Mouse (Mus musculus) layer of hippocampus, adult 2 months (tissue): Measurements from ENCODE around the gene Nr2c2ap. TPM values are rescaled to one million over a fixed set of nuclear protein-coding genes. Genes with fewer than 3 reads are reported as not detected.

Experiments used
- DNase-seq, 2 experiments: peaks; one replicate each; pipeline ENCODE4 v3.0.0; 2022; ENCODE audit warnings: low spot score in 2 of 2
- H3K27ac ChIP-seq: fragments of 200-600 bp; 2 replicates; pipeline ENCODE4 v1.8.1; 2022
- H3K4me3 ChIP-seq: fragments of 200-600 bp; 2 replicates; pipeline ENCODE4 v1.8.1; 2022; ENCODE audit warnings: mild to moderate bottlenecking
- CTCF ChIP-seq: fragments of 200-600 bp; conservative IDR thresholded peaks from 2 replicates; pipeline ENCODE4 v1.8.1; 2022; ENCODE audit warnings: antibody characterized with exemption, mild to moderate bottlenecking, moderate library complexity
- total RNA-seq, 2 experiments: library from RNA; stranded (reverse); gene quantifications; 2 replicates each; pipeline ENCODE4 v1.2.3; 2021

Nr2c2ap gene
- total RNA-seq, 2 experiments from 2014 or later, result 29.2 to 32.8 TPM

DNA sequence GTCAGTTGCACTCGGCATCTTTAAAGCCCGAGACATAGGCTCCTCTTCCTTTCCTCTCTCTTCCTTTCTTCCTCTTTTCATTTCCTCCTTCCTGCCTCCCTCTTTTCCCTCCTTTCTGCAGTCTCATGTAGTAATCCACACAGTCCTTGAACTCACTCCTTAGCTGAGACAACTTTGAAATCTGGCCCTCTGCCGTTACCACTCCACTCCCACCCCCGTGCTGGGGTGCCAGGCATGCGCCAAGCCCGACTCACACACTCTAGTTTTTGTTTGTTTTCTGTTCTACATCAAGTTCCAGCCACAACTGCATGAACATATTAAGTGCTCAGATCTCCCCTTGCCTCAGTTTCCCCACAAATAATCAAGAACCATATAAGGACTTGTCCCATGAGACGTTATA is 26.2 kb upstream of the Nr2c2ap start:
- TF ChIP-seq CTCF, result no peak
- no peak for DNase-seq
- Histone ChIP-seq H3K4me3 (no peak overlapping the region), H3K27ac (peak overlapping the region; percentile 46)

DNA sequence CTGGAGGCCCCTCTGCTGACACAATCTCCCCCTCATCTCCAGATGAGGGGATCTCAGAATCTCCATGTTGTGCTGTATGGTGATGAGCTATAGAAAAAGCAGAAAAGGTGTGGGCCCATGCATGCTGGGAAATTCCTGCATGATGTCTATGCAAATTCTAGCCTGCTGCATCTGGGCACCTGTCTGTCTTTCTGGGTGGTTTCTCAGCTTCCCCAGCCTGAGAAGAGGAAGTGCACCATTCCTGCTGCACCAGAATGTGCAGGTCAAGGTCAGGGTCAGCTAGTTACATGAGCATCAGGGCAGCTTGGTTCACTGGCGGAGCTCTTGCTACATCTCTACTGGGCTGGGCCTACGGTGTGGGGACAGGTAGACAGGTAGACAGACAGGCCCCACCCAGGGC is 20.7 kb upstream of the Nr2c2ap start:
- no peak for TF ChIP-seq CTCF
- no peak overlapping the region for H3K27ac ChIP-seq
- no peak for DNase-seq
- H3K4me3 ChIP-seq, result no peak overlapping the region

DNA sequence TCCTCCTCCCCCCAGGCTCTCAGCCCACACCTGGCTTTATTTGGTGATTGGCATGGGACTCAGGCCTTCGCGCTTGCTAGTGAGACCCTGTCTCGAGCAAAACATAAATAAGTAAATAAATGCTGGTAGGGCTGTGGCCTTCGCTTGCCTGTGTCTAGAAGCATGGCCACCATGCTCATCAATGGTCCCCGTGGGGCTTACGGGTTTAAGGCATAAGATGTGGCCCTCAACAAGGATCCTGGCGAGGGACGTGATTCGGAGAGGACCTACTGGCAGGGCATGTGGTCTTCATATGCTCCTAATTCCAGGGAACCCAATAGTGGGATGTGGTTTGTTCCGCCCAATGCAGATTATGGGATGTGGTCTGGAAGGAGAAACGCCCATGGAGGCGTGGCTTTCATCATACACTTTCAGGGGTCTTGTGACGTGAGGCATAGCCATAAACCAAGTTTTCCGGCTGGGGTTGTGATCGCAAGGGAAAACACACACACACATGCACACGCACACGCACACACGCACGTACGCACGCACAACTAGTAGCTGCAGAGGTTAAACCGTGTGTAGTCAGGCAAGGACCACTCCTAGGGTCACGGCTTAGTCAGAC is 19.8 kb upstream of the Nr2c2ap start:
- Histone ChIP-seq H3K27ac (peak overlapping the region; percentile 43; the same call in 1 of the 2 replicates), H3K4me3 (no peak overlapping the region)
- no peak for DNase-seq
- TF ChIP-seq CTCF, result no peak

DNA sequence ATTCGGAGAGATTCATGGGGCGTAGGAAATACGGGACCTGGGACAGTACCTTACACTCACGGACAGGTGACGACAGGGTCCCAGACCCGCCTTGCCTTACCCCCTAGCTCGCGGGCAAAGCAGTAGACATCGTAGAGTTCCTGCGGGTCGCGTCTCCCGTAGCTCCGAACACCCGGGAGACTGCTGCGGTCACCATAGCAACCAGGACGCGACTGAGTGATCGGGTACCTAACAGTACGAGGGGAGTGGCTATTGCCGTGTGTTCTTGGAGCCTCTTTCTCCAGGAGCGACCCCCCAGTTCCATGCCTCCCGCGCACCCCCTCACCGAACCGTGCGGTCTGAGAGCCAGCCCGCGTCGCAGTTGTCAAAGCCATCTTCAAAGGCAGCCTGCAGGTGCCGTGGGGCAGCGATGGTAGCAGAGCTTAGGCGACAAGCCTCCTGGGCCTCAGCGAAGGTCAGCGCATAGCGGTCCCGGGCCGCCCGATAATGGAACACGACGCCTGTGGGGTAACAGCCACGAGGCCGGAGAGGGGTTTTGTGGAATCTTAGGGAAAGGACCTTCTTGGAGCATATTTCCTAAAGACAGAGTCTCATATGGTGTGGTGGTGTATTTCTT is 18.6 kb upstream of the Nr2c2ap start:
- no peak for DNase-seq
- H3K27ac ChIP-seq, result peak overlapping the region; percentile 43; the same call in 1 of the 2 replicates
- H3K4me3 ChIP-seq, result no peak overlapping the region
- no peak for TF ChIP-seq CTCF

DNA sequence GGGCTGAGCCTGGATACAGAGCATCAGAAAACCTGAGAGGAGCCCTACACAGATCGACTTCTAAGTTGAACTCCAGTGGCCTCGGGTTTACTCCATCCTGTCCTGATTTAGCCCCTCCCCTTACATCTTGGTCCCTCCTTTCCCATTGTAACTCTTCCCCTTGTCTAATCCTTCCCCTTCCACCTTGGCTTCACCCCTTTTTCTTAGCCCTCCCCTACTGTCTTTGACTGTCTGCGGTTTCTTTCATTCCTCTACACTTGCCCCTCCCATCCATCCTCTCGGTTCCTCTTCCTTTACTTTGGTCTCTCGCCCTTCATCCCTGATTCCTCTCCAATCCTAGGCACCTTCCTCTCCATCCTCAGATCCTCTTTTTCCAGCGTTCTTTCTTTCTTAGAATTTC is 16.6 kb upstream of the Nr2c2ap start:
- no peak overlapping the region for H3K4me3 ChIP-seq
- no peak for DNase-seq
- no peak for TF ChIP-seq CTCF
- 0 out of 2 replicates have a peak overlapping the region, but pooled peaks have one; percentile 3 for H3K27ac ChIP-seq

DNA sequence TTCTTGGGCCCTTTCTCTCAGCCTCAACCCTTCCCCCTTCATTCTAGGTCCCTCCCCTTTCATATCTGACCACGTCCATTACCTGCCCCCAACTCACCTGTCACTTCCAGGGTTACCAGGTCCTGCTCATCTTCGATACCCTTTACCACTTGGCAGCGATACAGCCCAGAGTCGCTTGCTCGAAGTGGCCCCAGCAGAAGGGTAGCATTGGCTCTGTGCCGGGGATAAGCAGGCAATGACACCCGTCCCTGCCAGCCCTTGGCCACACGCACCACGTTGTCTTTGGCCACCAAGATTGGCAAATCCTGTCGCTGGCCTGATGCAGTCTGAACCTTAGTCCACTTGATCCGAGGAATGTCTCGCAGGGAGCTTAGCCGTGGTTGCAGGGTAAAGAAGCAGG is 16.2 kb upstream of the Nr2c2ap start:
- Histone ChIP-seq H3K4me3 (no peak overlapping the region), H3K27ac (no peak overlapping the region)
- TF ChIP-seq CTCF, result no peak
- DNase-seq, result no peak

DNA sequence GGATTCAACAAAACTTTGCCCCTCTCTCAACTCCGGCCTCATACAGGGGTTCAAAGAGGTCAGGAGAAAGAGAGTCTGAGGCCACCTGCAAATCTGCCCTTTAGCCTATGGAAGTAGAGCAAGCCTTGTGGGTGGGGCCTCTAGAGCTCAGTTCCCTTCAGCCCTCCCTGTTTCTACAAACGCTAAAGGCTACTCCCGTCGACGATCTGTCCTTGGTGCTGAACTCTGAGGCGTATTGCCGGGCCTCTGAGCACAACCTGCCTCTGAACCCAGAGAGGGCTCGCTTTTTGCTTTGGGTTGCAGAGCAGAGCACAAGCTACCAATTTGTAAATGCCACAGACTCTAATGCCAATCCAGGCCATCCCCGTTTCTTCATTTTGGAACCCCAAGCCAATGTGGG is 13.5 kb upstream of the Nr2c2ap start:
- Histone ChIP-seq H3K27ac (no peak overlapping the region; the same call in 1 of the 2 replicates), H3K4me3 (peak overlapping the region; percentile 6; the same call in 1 of the 2 replicates)
- no peak for DNase-seq
- no peak for TF ChIP-seq CTCF

DNA sequence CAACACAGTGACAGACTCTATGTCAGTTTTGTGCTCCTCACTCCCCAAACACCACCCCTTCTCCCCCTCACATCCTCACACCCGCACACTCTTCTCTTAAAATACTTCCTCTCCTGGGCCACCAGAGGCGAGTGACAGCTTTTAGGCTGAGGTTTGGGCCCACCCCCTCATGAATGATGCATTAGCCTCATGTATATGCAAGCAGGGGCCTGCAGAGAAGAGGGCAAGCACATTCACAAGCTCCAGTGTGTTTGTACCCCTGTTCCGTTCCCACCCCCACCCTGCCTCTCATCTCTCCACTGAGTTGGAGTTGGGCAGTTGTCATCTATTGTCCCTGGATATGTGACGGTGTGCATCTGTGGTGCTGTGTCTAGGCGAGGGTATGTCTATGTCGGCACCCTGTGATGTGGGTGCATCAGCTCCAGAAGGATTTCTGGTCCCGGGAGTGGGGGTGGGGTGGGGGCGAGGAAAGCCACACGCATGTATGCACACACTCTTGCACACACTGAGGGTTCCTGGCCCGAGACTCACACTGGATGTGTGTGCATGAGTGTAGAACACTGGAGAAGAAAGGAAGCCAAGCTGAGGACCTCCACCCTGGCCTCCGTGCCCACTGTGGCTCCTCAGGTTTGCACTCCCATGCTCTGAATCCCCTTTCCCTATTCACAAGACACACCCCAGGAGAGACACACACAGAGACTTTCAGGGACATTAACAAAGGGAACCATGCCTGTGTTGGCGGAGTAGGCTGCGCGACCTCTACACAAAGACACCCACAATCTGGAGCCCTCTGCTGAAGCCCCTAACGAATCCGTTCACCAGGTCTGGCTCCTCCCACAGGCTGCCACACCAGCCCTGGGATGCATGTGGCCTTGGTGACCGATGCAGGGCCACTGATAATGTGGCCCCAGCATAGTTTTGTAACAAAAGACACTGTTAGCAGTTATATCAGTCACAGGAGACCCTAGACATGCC is 12.1 kb upstream of the Nr2c2ap start:
- H3K27ac ChIP-seq, result peak overlapping the region; percentile 92
- peak overlapping the region; percentile 71 for H3K4me3 ChIP-seq
- peak; percentile 55 for TF ChIP-seq CTCF
- peak; percentile 56 to 79 for DNase-seq

DNA sequence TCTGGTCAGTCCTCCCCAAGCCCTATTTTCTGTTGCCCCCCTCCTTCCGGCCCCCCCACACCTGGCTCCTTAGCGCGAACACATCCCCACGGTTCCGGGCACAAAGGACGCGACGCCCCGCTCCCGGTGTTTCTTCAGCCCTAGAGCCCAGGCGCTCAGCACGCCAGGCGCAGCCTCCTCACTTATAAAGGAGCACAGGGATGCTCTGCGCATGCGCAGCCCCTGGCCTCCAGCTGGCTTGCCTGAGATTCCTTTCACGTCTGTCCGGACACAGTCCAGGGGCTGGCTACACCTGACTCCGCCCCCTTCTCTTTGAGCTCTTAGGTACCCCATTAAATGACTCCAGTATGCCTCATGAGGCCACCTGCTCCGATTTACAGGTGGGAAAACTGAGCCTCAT is 10.5 kb upstream of the Nr2c2ap start, which contains the start of gene Ncan:
TSS of gene Ncan (minus strand) at position 207 of the 400 bp plus-strand sequence.
- peak within 1 kb of the TSS; percentile 71 for H3K4me3 ChIP-seq
- peak within 1 kb of the TSS; percentile 92 for H3K27ac ChIP-seq
- peak; percentile 88 to 94 for DNase-seq
- TF ChIP-seq CTCF, result no peak

DNA sequence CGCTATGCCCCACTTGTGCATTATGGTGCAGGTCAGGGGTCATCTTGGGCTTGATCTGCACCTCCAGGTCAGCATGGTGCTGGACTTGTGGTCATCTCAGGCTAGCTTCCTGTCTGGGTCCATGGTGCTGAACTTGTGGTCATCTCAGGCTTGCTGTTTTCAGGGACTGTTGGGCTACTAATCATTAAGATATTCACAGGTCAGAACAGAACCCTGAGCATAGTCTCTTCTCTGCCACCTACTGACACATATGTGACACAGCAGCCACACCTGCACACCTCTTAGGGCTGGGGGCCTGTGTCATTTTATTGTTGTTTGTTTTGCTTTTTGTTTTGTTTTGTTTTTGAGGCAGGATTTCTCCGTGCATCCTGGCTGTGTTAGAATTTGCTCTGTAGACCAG is 8.3 kb upstream of the Nr2c2ap start:
- no peak overlapping the region for H3K4me3 ChIP-seq

DNA sequence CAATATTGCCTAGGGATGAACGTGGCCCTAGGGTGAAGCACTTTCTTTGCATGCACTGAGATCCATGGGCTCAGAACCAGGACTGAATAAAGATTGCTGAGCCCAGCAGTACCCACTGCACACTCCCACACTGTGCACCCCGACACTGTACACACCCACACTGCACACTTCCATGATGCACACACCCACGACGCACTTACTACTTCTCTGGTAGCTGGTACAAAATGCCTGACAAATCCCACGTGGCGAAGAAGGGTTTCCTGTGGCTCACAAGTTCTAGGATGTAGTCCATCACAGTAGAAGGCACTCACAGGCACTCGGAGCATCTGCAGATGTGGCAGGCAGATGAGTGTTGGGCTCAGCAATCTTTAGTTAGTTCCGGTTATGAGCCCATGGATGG is 6.1 kb upstream of the Nr2c2ap start:
- DNase-seq, result no peak

More for the DNA sequence above, 8.3 kb upstream of the Nr2c2ap start:
- H3K27ac ChIP-seq, result no peak overlapping the region
- no peak for DNase-seq
- TF ChIP-seq CTCF, result peak; percentile 84

DNA sequence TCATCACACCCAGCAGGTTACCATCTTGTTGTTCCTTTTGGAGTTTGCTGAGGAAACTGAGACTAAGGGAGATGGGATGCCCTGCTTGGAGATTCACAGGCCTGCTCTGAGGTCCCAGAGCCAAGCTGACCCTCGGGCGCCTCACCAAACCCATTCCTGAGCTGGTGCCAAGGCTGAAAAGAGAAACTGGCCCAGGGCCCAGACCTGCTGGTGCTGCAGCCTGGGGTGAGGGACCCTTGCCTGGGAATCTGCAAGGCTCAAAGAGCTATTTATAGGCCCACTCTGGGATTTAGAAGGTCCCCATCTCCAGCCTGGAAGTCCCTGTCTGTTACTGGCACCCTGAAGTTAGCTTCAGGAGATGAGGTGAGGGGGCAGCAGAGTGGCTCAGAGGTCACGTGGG is 2.7 kb upstream of the Nr2c2ap start:
- peak overlapping the region; percentile 90 for H3K27ac ChIP-seq
- peak; percentile 64 to 67 for DNase-seq
- H3K4me3 ChIP-seq, result no peak overlapping the region
- TF ChIP-seq CTCF, result no peak

More for the DNA sequence above, 6.1 kb upstream of the Nr2c2ap start:
- Histone ChIP-seq H3K27ac (no peak overlapping the region), H3K4me3 (no peak overlapping the region)
- TF ChIP-seq CTCF, result no peak

DNA sequence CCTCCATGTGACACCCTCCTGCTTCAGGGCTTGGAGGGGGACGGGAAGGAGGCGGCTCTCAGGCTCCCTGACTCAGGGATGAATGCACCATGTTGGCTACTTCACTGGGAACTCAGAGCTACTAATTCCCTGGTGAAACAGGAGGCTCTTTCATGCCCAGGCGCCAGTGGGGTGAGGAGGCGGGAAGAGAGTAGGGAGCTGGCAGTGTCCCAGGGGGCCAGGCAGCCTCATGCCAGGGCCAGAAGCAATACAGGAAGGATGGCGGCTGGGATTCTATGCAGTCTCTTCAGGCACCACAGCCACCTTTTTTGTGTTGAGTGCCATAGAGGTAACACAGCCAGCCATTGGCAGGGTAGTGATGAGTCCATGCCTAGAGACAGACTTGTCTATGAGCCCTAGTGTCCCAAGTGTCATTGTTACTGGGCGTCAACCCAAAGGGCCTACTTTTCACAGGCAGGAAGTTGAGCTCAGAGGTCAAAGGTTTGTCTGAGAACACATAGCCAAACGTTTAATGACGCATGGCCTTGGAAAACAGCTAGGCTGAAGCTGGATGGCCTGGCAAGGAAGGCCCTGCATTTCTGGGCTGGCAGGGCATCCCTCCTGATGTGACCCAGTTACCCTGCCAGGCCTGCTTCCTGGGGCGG is 1.7 kb upstream of the Nr2c2ap start:
- H3K4me3 ChIP-seq, result no peak overlapping the region
- DNase-seq, result peak; percentile 73 to 86
- no peak for TF ChIP-seq CTCF
- H3K27ac ChIP-seq, result peak overlapping the region; percentile 90
